Mouse (Mus musculus): Measurements from ENCODE around the gene Rin2.

GRCm38 (mm10) chr2:145749645-145750044, 74.6 kb downstream of the Rin2 start:
- TF ChIP-seq CTCF (conservative IDR thresholded peaks at IDR 0.05 in 1 of 2, IDR thresholded peaks at IDR 0.05 in 1 of 2; ENCODE audit: low read depth in 2 of 2, low read length in 2 of 2) (no peak), IRF4 (IDR thresholded peaks at IDR 0.05; ENCODE audit: low read depth, low read length) (no peak), POLR2A (IDR thresholded peaks at IDR 0.05; ENCODE audit: low read depth, low read length) (no peak), POLR2AphosphoS2 (IDR thresholded peaks at IDR 0.05; ENCODE audit: low read depth, low read length) (no peak)
